ENCODE assay signal across 15 mouse cellular contexts in the genomic region with DNA sequence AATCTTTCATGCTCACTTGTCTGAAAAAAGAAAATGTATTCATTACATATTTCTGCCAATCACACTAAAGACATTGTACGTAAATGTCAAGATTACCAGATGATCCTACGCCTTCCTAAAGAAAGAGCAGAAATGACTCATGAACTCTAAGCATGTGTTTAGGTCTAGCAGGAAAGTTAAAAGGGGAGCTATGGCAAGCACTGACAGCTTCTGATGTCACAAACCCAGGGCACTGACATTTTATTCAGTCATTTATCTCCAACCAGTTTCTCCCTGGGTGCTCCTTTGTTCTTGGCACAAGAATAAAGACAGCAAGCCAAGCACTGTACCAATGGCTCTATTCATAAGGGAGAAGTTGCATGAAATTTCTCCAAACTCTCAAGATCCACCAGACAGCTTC.
"Had no signal": no experiment of that assay in that cellular context is flagged by ENCODE, and none has a peak within 500 bp of the region (broad histone marks: within the 10 kb centered on the region; RNA-seq: fewer than 3 reads in every experiment).

No protein-coding gene starts in this region.

- DNase-seq: lung, adult 18-20 months; lung, postnatal 10 days; lung, postnatal 4 days; retina, postnatal 1 day; right cerebral cortex, postnatal 14 days; right cerebral cortex, postnatal 4 days; spleen, adult 18-20 months; thymus, adult 2 months; thymus, postnatal 25 days; thymus, postnatal 4 days had no signal

- H3K27me3 ChIP-seq: midbrain, embryonic 13.5 days; midbrain, embryonic 15.5 days; neural tube, embryonic 13.5 days; neural tube, embryonic 15.5 days had no signal

- H3K27ac ChIP-seq: liver, embryonic 14.5 days; midbrain, embryonic 13.5 days; midbrain, embryonic 15.5 days; neural tube, embryonic 15.5 days had no signal

- H3K4me3 ChIP-seq: midbrain, embryonic 13.5 days; midbrain, embryonic 15.5 days; neural tube, embryonic 13.5 days; neural tube, embryonic 15.5 days had no signal

- H3K9me3 ChIP-seq: midbrain, embryonic 13.5 days; midbrain, embryonic 15.5 days; neural tube, embryonic 13.5 days; neural tube, embryonic 15.5 days had no signal

- H3K36me3 ChIP-seq: midbrain, embryonic 13.5 days; midbrain, embryonic 15.5 days; neural tube, embryonic 13.5 days; neural tube, embryonic 15.5 days had no signal

- H3K4me1 ChIP-seq: midbrain, embryonic 13.5 days; midbrain, embryonic 15.5 days had no signal
